Mouse (Mus musculus) stomach, postnatal 0 days (tissue): ENCODE results near the gene Gm20403. TPM values are rescaled to one million over a fixed set of nuclear protein-coding genes. Genes with fewer than 3 reads are reported as not detected.
A peak's percentile ranks its signal among the peaks of the same experiment; 100 is the strongest.
"Not testable (repeated sequence)": the region's sequence is repeated elsewhere in the genome, so short reads cannot be mapped to it uniquely, and the experiment has no call there.

Experiments used
- ATAC-seq: fragments of 200-750 bp; cut with Nextera tagmentation; 2 replicates; pipeline ENCODE4 v1.8.0; 2017; ENCODE audit not compliant: low FRiP score, low TSS enrichment
- DNase-seq: peaks from one replicate; pipeline ENCODE4 v3.0.0-alpha.2; 2016; ENCODE audit warnings: low spot score
- H3K27ac ChIP-seq: fragments of 300-500 bp; sonication (generic); replicated peaks from 2 replicates; pipeline ENCODE4 v1.5.1; 2014; ENCODE audit warnings: mild to moderate bottlenecking, control low read depth
- H3K27me3 ChIP-seq: fragments of 300-500 bp; sonication (generic); 2 replicates; pipeline ENCODE4 v1.6.1; 2014; ENCODE audit warnings: low read length; ENCODE audit not compliant: control insufficient read depth, insufficient read depth
- H3K36me3 ChIP-seq: fragments of 300-500 bp; sonication (generic); 2 replicates; pipeline ENCODE4 v1.6.1; 2014; ENCODE audit warnings: low read length, mixed read lengths; ENCODE audit not compliant: control insufficient read depth, insufficient read depth
- H3K4me1 ChIP-seq: fragments of 300-500 bp; sonication (generic); replicated peaks from 2 replicates; pipeline ENCODE4 v1.6.1; 2014; ENCODE audit warnings: antibody characterized with exemption; ENCODE audit not compliant: control insufficient read depth, insufficient read depth
- H3K4me2 ChIP-seq: fragments of 300-500 bp; sonication (generic); replicated peaks from 2 replicates; pipeline ENCODE4 v1.6.1; 2014; ENCODE audit warnings: low read depth, mild to moderate bottlenecking, control low read depth, moderate library complexity
- H3K4me3 ChIP-seq: fragments of 300-500 bp; sonication (generic); 2 replicates; pipeline ENCODE4 v1.5.1; 2014; ENCODE audit warnings: low read depth, low read length, control low read depth
- H3K9ac ChIP-seq: fragments of 300-500 bp; sonication (generic); 2 replicates; pipeline ENCODE4 v1.6.1; 2014; ENCODE audit warnings: mild to moderate bottlenecking, low read length, control low read depth, mixed read lengths
- H3K9me3 ChIP-seq: fragments of 300-500 bp; sonication (generic); 2 replicates; pipeline ENCODE4 v1.6.1; 2016; ENCODE audit warnings: low read length; ENCODE audit not compliant: control insufficient read depth
- CTCF ChIP-seq: IDR thresholded peaks from 2 replicates; pipeline ENCODE4 v1.5.1; 2016; ENCODE audit warnings: antibody characterized with exemption, low read depth, mild to moderate bottlenecking, moderate library complexity
- EP300 ChIP-seq: optimal IDR thresholded peaks from 2 replicates; pipeline ENCODE3; 2016; ENCODE audit warnings: antibody characterized with exemption
- WGBS: fragments of 180-500 bp; shearing (Covaris S2); extraction: QIAGEN DNeasy Blood & Tissue Kit; methylation state at CpG from one replicate; pipeline ENCODE4 v1.1.7; 2014; 5-methylcytosine and 5-hydroxymethylcytosine counted together
- polyA plus RNA-seq: library from polyadenylated mRNA; unstranded; fragments of >200 nt; fragmentation: Nextera tagmentation; extraction: Ambion mirVana; gene quantifications from 2 replicates; pipeline ENCODE4 v1.2.1, GENCODE M21; 2015

The Gm20403 gene
- polyA plus RNA-seq, 1 experiment from 2014 or later, result 0.64 TPM

- Histone ChIP-seq H3K36me3 (no peaks in the 10 kb centered on the region), H3K4me3 (no peak overlapping the region), H3K4me2 (no peak overlapping the region), H3K9me3 (no peaks in the 10 kb centered on the region), H3K27ac (no peak overlapping the region), H3K27me3 (no peaks in the 10 kb centered on the region), H3K4me1 (no peaks in the 10 kb centered on the region), H3K9ac (no peak overlapping the region)
- 89% methylated on average over 7 of the region's 7 CpGs for WGBS
- no peak for DNase-seq
- TF ChIP-seq EP300, result no peak
- no peak for TF ChIP-seq CTCF
- ATAC-seq, result no peak
Measured at GRCm38 (mm10) chr12:55006071-55006470, 19.7 kb upstream of the Gm20403 start.

- no peak for DNase-seq
- no peaks in the 10 kb centered on the region for H3K4me1 ChIP-seq
- WGBS, result 87% methylated on average over 3 of the region's 3 CpGs
Measured at GRCm38 (mm10) chr12:55004396-55004795, 18.1 kb upstream of the Gm20403 start.

GRCm38 (mm10) chr12:55003843-55004242, 17.5 kb upstream of the Gm20403 start:
- Histone ChIP-seq H3K4me2 (no peak overlapping the region), H3K36me3 (no peaks in the 10 kb centered on the region), H3K9ac (no peak overlapping the region), H3K27ac (no peak overlapping the region), H3K4me3 (no peak overlapping the region), H3K4me1 (no peaks in the 10 kb centered on the region), H3K27me3 (no peaks in the 10 kb centered on the region), H3K9me3 (no peaks in the 10 kb centered on the region)
- TF ChIP-seq CTCF, result no peak
- ATAC-seq (no peak), DNase-seq (no peak)
- WGBS, result 80% methylated on average over 5 of the region's 5 CpGs

More at GRCm38 (mm10) chr12:55004396-55004795, 18.1 kb upstream of the Gm20403 start:
- Histone ChIP-seq H3K4me2 (no peak overlapping the region), H3K9me3 (no peaks in the 10 kb centered on the region), H3K4me3 (no peak overlapping the region), H3K27me3 (no peaks in the 10 kb centered on the region), H3K9ac (no peak overlapping the region), H3K27ac (no peak overlapping the region), H3K36me3 (no peaks in the 10 kb centered on the region)
- TF ChIP-seq EP300, result no peak
- no peak for TF ChIP-seq CTCF
- no peak for ATAC-seq

- not testable (repeated sequence) for H3K27ac ChIP-seq, H3K9me3 ChIP-seq, H3K4me2 ChIP-seq, DNase-seq, H3K36me3 ChIP-seq, H3K27me3 ChIP-seq, H3K9ac ChIP-seq, H3K4me1 ChIP-seq, H3K4me3 ChIP-seq, ATAC-seq
- 93% methylated on average over 7 of the region's 7 CpGs for WGBS
Measured at GRCm38 (mm10) chr12:55002532-55002931, 16.2 kb upstream of the Gm20403 start.

- H3K4me3 ChIP-seq, result no peak overlapping the region
- ATAC-seq, result peak; percentile 71; the same call in 1 of the 2 replicates
- H3K27me3 ChIP-seq, result no peaks in the 10 kb centered on the region
- no peak overlapping the region for H3K9ac ChIP-seq
- H3K4me2 ChIP-seq, result no peak overlapping the region
- DNase-seq, result peak; percentile 25
- TF ChIP-seq EP300 (no peak), CTCF (no peak)
- H3K9me3 ChIP-seq, result no peaks in the 10 kb centered on the region
- no peaks in the 10 kb centered on the region for H3K4me1 ChIP-seq
- H3K36me3 ChIP-seq, result no peaks in the 10 kb centered on the region
- no peak overlapping the region for H3K27ac ChIP-seq
- 74% methylated on average over 14 of the region's 14 CpGs for WGBS
Measured at GRCm38 (mm10) chr12:54999016-54999690, 12.8 kb upstream of the Gm20403 start.

DNA sequence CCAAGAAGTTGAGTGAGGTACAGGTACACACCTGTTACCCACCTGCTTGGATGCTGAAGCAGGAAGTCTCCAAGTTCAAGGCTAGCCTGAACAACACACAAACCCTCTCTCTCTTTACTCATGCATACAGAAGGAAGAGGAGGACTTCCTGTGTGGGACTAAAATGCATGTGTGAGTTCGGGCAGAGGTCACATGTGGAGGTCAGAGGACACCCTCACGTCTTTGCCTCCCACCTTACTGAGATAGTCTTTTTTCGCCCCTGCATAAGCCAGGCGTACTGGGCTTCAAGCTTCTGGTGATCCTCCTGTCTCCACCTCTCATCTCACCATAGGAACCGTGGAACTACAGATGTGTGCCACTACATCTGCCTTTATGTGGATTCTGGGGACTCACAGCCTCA, 12.1 kb upstream of the Gm20403 start:
- no peak overlapping the region for H3K4me3 ChIP-seq
- WGBS, result 76% methylated on average over 5 of the region's 5 CpGs

More for the DNA sequence above, 12.1 kb upstream of the Gm20403 start:
- TF ChIP-seq CTCF (no peak), EP300 (no peak)
- no peaks in the 10 kb centered on the region for H3K4me1 ChIP-seq
- no peak overlapping the region for H3K27ac ChIP-seq
- no peak for DNase-seq
- no peak overlapping the region for H3K4me2 ChIP-seq
- no peak for ATAC-seq
- H3K9me3 ChIP-seq, result no peaks in the 10 kb centered on the region
- no peaks in the 10 kb centered on the region for H3K36me3 ChIP-seq
- no peak overlapping the region for H3K9ac ChIP-seq
- no peaks in the 10 kb centered on the region for H3K27me3 ChIP-seq
